Mouse (Mus musculus): ENCODE data around the gene Maml2.

- TF ChIP-seq CTCF (IDR thresholded peaks at IDR 0.05; ENCODE audit: extremely low read depth, insufficient read depth, low read length) (no peak), POLR2A (IDR thresholded peaks at IDR 0.05; ENCODE audit: extremely low read depth, insufficient read depth, low read length) (no peak)
Measured at GRCm38 (mm10) chr9:13493746-13494145, 196.0 kb downstream of the Maml2 start.

Data from cortical plate, adult 2 months (tissue).